Mouse (Mus musculus) R1 (cell line): ENCODE data around the gene Gm20388.

Experiments used
- DNase-seq: peaks from one replicate; pipeline ENCODE4 v3.0.0-alpha.2; 2018; ENCODE audit warnings: low read depth, low spot score

Gene Gm20388

DNA sequence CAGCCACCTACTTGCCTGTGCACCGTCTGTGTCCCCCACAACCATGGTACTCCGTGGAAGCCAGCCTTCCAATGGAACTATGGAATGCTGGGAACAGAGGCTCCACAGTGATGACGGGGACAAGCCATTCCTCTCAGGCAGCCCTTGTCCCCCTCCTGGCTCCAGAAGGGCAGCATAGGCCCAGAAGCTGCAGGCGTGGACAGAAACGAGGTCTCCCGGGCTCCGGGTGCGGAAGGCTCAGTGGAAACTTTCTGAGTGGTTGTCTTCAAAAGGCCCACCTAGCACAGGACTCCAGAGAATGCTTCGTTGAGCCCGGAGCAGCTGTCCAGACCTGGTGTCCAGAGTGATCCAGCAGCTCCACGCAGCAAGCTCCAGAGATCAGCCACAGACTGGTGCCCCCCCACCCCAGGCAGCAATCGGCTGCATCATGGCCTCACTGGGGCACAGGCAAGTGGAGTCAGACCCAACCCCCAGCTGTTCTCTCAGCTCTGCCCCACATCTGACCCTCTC, 1633.7 kb downstream of the Gm20388 start, which contains the start of gene 1700018B08Rik:
TSS of gene 1700018B08Rik (minus strand) at position 45 of the 510 bp plus-strand sequence.
- DNase-seq = no peak

DNA sequence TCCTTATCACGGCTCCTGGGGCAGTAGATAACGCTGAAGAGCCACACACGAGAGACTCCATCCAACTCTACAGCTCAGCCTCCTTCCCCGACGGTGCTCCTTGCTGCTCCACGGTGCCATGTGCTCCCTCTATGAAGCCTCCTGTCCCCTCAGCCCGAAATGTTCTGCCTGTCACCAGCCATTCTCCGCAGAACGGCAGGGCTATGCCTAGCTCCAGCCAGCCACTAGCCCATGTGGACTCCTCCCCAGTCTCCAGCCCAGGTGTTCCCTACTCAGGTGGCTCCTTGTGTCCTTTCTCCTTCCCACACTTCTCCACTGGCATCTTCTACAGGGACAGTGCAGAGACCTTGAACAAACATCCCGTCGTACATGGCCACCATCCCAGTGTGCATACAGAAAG, 1634.3 kb downstream of the Gm20388 start:
- DNase-seq = no peak

DNA sequence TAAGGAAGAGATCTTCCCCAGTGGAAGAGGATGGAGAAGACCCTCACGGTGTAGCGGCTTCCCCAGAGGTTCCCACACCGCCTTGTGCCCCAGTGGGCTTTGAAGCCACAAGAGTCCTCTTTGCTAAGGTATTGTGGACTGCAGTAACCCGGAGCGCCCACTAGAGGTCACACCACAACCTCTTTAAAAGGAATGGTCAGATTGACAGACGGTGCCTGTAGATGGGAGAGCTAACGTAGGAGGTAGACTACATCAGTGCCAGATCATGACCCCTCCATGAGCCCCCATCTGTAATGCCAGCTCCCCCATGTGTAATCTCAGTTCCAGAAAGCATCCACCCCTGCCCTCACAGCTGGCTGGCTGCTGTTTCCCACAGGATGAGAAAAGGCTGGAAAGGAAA, 1636.5 kb downstream of the Gm20388 start:
- peak; percentile 87 for DNase-seq

DNA sequence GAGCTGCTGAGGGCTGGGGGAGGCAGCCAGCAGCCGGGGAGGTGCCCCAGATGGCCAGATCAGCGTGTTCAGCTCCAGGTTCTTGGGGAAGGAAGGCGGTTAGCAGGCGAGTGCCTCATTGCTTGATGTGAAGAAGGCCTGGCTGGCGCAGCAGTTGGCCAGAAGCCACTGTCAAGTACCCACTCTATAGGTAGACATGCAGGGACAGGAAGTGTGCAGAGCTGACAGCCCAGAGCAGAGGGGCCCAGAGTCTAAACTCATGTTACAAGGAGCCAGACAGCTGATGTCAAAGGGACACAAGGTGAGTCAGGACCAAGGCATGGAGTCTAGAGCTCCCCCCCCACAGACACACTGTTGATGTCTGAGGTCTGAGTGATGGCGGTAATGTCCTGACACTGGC, 1639.4 kb downstream of the Gm20388 start:
- DNase-seq = no peak

DNA sequence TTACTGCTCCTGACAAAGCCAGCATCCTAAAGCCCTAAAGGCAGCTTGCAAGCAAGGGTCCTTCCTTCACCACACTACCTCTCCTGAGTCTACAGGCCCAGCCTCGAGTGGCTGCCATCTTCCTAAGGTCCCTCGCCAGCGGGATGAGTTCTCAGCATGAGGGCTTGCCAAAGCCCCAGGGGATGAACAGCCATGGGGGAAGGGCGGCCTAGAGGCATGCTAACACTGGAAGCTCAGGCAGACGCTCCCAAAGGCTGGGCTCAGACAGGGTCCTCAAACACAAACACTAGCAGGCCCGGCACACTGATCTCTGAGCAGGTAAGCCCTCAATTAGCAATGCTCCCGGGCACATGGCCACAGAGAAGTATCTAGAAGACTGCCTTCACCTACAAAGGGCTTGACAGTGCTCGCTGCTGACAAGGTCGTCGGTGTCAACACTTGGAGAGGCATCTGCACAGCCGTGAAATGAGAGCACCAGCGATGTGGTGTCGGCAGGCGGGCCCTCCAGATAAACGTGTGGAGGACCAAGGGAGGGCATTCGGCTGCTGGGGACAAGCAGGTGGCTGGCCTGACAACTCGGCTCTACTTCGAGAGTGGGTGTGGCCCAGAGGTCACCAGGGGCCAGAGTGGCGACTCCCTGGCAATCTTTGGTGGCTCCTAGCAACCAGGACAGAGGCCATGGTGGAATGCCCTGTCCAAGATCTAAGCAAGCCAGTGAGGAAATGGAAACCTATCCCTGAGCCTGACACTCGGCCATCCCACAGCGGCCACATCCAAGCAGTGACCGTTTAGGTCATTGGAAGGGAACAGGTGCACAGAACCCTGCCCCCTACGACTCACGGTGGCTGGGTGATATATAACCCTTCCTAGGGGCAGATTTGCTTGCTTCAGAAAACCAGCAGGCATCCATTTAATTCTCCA, 1640.7 kb downstream of the Gm20388 start:
- peak; percentile 35 for DNase-seq

DNA sequence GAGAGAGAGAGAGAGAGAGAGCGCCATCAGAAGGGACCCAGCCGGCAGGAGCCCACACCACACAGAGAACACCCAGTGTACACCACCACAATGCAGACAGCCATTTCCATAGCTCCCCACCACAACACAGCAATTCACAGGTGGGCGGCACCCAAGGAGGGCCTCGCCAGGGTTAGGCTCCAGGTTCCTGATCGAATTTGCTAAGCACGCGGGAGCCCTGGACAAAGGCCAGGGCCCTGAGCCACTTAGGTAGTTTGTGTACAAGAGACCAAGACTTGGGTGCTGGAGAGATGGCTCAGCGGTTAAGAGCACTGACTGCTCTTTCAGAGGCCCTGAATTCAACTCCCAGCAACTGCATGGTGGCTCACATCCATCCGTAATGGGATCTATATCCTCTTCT, 1641.9 kb downstream of the Gm20388 start:
- DNase-seq = no peak

DNA sequence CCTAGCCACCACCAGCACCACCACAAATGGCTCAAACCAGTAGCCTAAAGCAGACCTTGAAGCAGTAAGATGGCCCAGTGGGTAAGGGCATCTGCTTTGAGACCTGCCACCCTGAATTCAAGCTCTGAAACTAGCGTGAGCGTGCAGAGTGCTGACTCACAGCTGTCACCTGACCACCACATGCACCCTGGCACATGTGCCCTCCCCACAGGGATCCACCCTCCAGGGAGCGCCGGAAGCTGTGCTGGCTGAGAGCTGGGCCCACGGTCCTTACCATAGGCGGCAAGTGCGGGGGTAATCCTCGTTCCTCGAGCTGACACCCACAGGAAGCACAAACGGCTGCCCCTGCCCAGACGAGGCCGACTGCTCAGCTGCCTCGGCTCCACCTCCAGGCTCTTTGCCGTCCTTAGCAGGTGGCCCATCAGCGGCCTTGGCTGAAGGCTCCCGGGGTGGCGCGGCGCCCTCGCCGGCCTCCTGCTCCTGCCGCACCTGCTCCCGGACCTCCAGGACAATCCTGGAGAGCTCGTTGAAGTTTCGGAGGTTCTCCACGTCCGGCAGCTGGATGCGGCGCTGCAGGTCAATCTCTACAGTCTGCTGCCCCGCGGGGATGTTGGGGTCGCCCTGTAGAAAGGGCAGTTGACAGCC, 1643.3 kb downstream of the Gm20388 start:
- no peak for DNase-seq

DNA sequence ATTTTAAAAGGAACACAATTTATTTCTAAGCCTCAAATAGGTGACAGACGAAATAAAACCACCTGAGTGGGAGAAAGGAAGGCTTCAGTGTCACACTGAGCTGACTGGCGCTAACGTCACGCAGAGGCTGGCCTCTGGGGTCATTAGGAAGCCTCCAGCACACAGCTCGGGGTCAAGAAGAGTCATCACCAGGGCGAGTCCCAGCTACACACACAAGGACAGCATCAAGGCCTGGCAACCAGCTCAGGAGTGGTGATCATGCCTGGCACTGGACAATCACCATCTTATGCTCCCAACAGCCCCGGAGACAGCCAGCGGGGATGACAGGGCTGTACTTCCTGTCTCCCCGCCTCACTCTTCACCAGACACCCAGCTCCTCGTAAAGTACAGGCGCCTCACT, 1647.1 kb downstream of the Gm20388 start:
- DNase-seq = no peak

DNA sequence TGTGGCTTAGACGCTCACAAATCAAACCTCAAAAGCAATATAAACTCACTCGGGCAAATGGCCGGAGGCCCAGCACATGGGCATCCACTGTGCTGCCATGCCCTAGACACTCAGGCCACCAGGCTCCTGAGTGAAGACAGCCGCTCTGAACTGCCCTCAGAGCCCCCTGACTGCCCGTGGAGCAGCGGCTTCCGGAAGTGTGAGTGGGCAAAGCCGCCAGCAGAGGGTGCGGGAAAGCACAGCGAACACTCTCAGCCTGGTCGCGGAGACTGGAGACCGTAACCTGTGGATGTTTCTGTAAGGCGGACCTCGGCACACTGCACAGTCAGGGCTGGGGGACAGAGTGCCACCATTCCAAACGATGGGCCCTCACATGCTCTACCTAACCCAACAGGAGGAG, 1647.9 kb downstream of the Gm20388 start:
- no peak for DNase-seq

DNA sequence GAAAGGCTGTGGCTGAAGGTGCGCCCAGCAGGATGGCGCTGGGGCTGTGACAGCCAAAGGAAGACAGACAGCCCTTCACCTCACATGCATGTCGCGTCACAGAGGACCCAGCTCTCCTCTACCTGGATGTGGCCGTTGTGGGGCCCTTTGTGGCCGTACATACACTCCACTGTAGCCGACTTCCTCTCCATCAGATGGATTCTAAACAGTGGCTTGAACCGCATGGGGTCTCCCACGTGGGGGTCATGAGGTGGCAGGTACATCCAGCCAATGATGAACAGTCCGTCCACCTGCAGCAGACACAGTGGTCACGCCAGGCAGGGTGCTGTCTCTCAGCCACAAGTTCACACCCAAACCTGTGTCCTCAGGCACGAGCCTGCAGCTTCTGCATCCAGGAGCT, 1649.2 kb downstream of the Gm20388 start:
- no peak for DNase-seq

DNA sequence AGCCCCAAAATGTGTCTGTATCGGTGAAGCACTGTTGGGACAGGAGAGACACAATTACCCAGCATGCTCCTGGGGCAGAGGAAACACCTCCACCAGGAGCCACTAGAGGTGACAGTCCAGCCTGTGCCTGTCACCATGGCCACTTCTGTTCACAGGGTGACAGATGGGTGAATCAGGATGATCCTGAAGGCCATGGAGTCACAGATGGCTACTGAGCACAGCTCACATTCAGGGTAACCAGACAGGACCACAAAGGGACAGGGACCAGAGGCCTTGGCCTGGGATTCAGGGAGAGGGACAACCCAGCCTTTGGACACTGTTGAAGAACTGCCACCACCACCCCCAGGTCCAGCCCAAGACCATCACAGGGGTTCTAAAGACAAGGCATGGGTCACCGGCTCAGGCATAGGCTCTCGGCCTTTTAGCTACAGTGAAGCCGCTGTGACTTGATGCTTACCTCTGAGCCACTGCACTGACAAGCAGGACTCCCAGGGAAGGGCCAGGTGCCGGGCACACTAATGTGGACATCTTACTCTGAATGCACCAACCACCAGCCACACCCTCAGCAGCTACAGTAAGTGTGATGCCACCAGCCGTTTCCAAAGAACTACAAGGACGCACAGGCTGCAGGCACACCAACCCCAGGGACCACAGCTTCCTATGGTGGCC, 1649.9 kb downstream of the Gm20388 start:
- DNase-seq = no peak

DNA sequence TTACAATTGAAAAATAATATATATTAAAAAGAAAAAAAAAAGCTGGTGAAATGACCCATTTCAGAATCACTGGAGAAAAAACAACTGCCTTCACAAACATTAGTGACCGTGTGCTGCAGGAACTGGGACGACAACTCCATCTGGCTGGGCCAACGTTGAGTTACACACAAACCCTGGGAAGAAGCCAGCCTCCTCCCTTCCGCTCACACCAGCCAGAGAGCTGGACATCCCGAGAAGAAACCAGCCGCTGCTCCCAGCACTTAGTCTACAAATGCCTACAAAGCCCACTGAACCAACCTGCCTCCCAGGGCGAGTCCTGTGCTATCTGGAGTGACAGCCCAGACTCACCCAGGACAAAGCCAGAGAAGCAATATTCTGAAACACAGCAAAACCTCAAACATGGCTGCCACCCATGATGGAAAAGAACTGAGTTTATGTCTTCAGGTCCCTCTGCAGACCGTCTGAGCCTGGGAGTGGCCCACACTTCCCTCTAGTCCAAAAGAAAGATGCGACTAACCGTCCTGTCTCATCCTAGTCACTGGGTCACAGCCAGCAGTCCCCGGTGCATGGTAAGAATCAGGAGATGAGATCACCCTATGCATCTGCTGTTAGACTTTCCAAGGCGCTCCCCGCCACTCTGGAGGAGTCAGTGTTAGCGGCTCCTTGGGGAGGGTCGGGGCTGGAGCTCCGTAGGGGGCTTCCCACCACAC, 1651.2 kb downstream of the Gm20388 start:
- DNase-seq = no peak

DNA sequence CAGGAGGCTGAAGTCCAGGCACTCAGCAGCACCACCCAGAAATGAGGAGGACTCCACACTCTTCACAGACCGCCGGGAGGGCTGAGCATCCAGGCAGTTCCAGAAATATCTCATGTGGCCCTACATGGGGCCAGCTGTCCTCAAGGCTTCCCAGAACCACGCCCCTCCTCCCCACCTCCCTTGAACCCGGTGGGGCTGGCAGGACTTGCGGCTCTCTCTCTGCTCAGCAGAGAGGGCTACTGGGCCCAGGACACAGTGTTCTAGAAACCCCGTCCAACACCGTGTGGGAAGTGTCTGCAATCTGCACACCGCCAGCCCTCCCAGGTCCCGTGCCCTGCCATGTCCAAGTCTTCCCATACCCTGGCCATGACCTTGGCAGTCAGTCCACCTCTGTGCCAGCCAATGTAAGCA, 1652.3 kb downstream of the Gm20388 start:
- no peak for DNase-seq

DNA sequence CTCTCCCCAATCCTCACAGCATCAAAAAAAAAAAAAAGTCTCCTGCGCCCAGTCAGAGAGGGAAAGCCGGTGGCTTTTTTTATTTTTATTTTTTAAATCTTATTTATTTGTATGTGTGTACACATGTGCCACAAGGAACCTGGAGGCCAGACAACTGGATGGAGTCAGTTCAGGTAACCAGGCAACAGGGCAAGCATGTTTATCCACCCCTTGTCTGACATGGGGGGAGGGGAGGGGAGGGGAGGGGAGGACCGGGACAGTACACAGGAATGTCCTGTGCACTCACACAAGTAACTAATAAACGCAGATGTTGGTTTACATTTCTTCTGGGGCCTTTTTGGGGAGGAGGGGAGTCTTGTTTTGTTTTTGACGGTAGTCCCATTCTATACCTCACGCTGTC, 1653.1 kb downstream of the Gm20388 start:
- DNase-seq = no peak

DNA sequence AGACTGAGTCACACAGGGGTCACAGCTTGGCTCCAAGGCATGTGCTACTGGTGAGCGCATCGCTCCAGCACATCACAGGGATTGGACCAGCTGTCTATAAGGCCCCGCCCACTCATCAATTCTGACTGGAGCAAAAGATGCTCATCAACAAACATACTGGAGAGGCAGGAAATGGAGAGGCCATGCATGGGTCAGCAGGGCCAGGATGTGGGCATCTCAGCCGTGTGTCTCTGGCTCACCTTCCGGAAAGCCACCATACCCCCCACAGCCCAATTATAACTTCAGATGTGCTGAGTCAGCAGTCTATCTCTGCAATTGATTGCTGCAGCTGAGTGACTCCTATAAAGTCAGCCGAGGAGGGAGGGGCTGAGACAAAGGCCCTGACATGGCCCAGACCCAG, 1657.7 kb downstream of the Gm20388 start:
- peak; percentile 49 for DNase-seq

DNA sequence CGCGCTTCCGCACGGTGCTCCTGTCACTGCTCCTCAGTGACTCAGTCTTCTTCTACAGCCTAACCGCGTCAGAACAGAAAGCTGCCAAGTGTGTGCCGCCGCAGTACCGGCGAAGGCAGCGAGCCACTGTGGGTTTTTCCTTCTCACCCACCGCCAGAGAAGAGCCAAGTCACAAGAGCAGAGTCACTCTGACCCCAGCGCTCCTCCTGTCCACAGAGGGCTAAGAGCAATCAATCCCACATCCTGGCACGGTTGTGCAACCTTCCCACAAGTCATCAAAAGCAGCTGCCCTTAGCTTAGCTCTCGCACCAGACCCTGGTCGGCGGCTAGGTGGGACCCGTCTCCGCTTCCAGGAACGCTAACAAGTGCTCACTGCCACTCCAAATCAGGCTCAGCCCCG, 1659.7 kb downstream of the Gm20388 start:
- DNase-seq = no peak

DNA sequence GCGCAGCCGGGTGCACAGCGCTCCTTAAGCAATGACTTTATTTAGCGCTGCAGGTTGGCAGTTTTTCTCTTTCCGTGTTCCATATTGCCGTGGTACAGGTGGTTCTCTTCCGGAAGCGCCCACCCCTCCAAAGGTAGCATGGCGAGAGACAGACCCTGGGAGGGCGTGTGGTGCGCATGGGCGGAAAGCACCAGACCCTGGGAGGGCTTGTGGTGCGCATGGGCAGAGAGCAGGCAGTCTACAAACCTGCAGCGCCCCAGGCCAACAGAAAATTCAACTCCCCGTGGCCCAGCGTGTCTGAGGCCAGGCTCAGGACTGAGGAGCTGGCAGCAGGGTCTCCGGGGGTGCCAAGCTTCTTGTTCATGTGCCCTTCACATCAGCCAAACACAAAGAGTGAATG, 1660.2 kb downstream of the Gm20388 start:
- peak; percentile 82 for DNase-seq

DNA sequence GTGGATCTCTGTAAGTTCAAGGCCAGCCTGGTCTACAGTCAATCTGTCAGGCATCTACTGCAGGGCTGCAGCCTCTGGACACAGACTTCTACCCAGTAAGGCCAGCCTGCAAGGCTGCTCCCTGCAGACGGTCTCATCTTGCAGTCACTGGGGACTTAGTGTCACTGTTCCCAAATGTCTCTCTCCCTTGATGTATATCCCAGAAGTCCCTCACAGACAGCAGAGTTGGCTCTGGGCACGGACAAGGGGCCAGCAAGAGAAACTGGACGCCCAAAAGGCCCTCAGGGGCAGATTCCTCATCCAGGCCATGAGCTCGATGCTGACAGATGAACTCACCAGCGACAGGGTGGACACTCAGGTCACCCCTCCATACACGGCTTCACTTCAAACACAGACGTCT, 1661.5 kb downstream of the Gm20388 start:
- no peak for DNase-seq

DNA sequence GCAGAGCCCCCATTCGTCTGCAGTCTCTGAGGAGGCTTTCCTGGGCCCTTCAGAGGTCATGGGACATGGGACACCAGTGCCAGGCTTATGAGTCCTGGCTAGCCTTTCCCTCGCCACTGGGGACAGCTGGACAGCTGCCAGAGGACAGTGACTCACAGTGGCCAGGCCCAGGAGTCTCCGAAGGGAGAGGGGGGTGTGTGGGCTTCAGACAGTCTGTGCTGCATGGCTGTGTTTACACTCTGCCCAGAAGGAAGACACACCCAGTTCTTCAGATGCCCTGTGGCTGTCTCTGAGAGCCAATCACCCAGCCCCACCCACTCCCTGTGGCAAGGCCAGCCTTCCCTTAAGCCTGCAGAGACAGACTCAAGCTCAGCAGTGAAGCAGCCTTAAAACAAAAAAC, 1662.6 kb downstream of the Gm20388 start:
- no peak for DNase-seq

DNA sequence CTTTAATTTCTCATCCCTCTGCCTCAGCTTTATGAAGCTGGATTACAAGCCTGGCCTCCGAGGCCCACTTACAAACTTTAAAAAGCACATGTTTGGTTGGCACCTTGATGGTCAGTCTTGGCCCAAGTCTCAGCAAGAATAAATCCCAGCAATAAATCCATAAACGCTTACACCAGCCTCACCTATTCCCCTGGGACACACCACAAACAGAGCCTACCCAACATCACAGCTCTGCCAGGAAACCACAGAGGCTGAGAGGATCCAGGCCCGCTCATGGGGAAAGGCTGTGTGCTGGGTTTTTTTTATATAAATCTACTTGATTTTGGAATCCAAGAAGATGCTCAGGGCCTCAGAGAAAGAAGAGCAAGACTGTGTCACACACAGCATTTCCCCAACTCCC, 1665.0 kb downstream of the Gm20388 start:
- no peak for DNase-seq
